Mouse (Mus musculus) B cell, adult 2 months (primary cell): Measurements from ENCODE around the gene Tub.

ENCODE experiments used
- DNase-seq, 2 experiments: peaks; one replicate each; pipeline ENCODE4 v3.0.0; 2022

The Tub gene

DNA sequence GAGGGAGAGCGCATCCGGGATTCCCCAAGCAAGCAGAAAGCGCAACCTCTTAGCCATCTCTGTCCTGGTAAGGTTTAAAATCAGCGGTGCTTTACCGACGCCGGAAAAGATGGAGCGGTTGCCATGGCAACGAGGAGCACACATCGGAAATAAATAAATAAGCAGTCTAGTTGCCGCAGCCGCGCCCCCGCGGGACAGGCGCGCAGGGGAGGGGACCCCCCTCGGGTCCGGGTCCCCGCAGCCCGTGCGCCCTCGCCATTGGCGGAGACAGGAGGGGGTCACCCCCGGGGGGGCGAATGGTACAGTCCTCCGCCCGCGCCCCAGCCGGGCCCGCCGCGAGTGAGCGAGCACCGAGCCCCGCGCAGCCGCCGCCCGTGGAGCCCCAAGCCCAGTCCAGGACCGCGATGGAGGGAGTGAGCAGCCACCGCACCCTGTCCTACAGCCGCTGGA lies at the start of gene Tub:
TSS of gene Tub (plus strand) at position 27 of the 450 bp plus-strand sequence.
- peak; percentile 75 for DNase-seq

DNA sequence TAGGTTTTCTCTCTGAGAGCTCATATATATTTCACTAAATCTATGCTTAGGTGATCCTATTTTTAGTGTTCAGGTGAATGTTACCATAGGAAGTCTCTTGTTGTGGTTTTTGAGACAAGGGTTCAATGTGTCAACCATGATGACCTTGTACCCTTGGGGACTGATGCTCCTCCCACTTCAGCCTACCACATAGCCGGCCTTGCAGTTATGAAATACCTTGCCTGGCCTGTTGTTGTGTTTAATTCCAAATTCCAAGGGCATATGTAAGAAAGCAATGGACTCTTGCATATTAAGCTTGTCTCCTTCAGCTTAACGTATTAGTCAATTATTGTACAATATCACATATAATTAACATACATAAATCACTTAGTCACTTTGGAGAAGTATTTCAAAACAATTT lies 46.2 kb upstream of the Tub start:
- no peak for DNase-seq

DNA sequence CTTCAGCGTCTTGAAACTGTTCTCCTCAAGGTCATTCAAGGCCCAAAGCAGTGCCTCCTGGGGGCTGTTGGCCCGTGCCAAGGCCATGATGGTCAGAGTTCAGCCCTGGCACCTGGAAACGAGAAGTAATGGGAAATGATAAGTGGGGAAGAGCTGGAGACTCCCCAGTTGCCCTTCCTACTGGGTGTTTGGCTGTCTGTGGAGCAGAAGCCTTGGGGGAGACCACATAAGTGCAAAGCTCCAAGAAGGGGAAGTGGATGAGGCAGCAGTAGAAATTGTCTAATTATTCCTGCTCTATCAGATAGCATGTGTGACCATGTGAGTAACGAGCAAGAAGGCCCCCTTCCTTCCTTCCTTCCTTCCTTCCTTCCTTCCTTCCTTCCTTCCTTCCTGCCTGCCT lies 23.1 kb upstream of the Tub start:
- DNase-seq: no peak

GRCm38 (mm10) chr7:108928280-108929188 lies 21.6 kb upstream of the Tub start:
- DNase-seq: no peak

GRCm38 (mm10) chr7:108929726-108930393 lies 20.3 kb upstream of the Tub start, which contains the start of gene Nlrp10:
Nlrp10 (minus strand) TSS chr7:108930178.
- peak; percentile 46 to 60 for DNase-seq

- peak; percentile 94 to 95 for DNase-seq
Observed at GRCm38 (mm10) chr7:108933794-108934731, 16.1 kb upstream of the Tub start, which contains the start of gene Eif3f. Eif3f (plus strand) TSS chr7:108934417.

GRCm38 (mm10) chr7:108934836-108935235 lies 15.3 kb upstream of the Tub start:
- no peak for DNase-seq

GRCm38 (mm10) chr7:108935411-108935810 lies 14.7 kb upstream of the Tub start:
- no peak for DNase-seq

GRCm38 (mm10) chr7:108936591-108936990 lies 13.5 kb upstream of the Tub start:
- no peak for DNase-seq

- DNase-seq: no peak
Observed at GRCm38 (mm10) chr7:108941466-108941865, 8.7 kb upstream of the Tub start.

- DNase-seq: peak; percentile 59
Observed at GRCm38 (mm10) chr7:108944002-108944401, 6.1 kb upstream of the Tub start.

GRCm38 (mm10) chr7:108948611-108949010 lies 1.5 kb upstream of the Tub start:
- DNase-seq: no peak

GRCm38 (mm10) chr7:108949301-108949700 lies 837 bp upstream of the Tub start:
- DNase-seq: no peak

GRCm38 (mm10) chr7:108950762-108951331 lies 709 bp downstream of the Tub start:
- DNase-seq: peak; percentile 36 to 46

GRCm38 (mm10) chr7:108952801-108953200 lies 2.7 kb downstream of the Tub start:
- DNase-seq: peak; percentile 27 to 31

DNA sequence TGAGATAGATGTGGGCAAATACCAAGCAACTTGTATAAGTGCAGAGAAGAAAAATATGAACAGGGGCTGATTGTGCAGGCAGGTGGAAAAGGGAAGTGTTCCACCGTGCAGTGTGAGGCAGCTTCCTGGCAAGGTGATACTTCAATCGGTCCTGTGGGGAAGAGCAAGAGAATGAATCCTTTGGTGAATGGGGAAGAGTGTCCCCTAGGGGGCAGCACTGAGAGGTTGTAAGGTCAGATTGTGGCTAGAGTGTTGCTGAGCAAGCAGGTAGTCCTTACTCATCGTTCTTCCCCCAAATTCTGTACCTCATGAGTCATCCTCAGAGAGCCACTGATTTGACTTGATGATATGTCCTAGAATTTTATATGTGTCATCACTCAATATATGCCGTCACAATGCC lies 4.0 kb downstream of the Tub start:
- DNase-seq: peak; percentile 77 to 79

DNA sequence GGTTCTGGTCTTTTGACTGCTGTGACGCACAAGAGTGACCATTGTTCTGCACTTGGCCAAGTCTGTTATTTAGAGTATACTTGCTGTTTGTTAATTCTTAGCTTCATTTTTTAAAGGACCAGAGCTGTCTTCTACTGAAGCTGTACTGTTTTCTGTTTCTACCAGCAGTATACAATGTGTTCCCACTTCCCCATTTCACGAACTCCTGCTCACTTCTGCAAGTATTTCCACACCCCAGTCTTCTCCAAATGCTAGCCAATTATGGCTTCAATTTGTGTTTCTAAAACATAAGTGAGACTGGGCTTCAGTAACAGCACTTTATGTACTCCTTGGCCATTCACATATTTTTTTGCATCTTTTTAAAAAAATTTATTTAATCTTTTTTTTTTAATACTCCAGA lies 7.6 kb downstream of the Tub start:
- DNase-seq: no peak

GRCm38 (mm10) chr7:108965968-108966367 lies 15.8 kb downstream of the Tub start:
- no peak for DNase-seq

DNA sequence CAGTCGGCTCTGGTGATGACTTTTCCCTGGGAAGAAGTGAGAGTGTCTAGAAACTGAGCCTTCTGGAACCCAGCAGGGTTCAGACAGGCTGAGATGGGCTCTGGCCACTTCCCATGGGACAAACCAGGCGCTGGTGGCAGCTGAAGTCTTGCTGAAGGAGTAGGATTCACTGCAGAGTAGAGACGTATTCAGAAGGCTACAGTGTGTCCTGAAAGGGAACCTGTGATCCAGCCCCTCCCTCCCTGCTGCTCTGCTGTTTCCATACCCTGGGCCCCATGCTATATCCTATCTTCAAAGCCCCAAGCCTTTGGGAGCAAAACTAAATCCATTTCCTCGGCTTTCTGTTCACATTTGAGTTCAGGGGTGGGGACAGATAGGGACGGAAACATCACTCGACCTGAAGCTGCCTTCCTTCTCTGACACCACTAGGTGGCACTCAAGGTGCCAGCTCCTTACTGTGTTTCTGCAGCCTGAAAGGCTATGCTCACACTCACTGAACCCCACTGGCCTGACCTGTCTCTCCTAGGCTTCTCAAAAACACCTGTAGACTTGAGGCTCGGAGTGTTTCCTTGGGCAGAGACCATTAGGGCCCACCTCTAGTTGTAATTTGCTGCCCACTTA lies 16.7 kb downstream of the Tub start:
- peak; percentile 49 for DNase-seq

- no peak for DNase-seq
Observed at GRCm38 (mm10) chr7:108968201-108968600, 18.1 kb downstream of the Tub start.

DNA sequence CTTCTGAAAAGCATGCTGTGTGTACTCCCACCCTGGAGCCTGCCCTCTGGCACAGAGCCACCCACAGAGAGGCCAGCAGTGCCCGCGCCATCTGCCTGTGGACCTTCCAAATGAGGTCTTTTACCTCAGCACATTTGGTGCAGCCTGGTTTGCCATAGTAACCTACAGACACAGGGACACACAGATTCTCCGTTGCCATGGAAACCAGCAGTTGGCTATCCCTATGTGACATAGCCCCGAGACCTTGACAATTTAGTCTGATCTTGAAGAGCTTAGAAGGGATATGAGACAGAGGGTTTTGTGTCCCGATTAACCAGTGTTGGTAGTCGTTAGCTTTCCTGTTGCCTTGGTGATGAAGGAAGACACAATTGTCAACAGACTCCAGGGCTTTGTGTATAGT lies 22.1 kb downstream of the Tub start:
- no peak for DNase-seq
